Mouse (Mus musculus): ENCODE results near the gene Zc3h7a.
A peak's percentile ranks its signal among the peaks of the same experiment; 100 is the strongest.

Gene Zc3h7a

GRCm38 (mm10) chr16:11143706-11144483 lies 32.3 kb downstream of the Zc3h7a start:
- peak; percentile 97 to 100 for DNase-seq

- peak; percentile 100 for DNase-seq
Observed at GRCm38 (mm10) chr16:11134348-11135344, 41.5 kb downstream of the Zc3h7a start, which contains the start of gene Txndc11. Gene Txndc11, minus strand, starts transcription at chr16:11134650.

- DNase-seq: no peak
Observed at GRCm38 (mm10) chr16:11133476-11134347, 42.5 kb downstream of the Zc3h7a start.

- DNase-seq: no peak
Observed at GRCm38 (mm10) chr16:11132839-11133238, 43.4 kb downstream of the Zc3h7a start.

GRCm38 (mm10) chr16:11128301-11128700 lies 47.9 kb downstream of the Zc3h7a start:
- peak; percentile 68 to 71 for DNase-seq

- DNase-seq: peak in 1 of 2 experiments; percentile 22
Observed at GRCm38 (mm10) chr16:11125371-11125770, 50.8 kb downstream of the Zc3h7a start.

- no peak for DNase-seq
Observed at GRCm38 (mm10) chr16:11124110-11124509, 52.1 kb downstream of the Zc3h7a start.

GRCm38 (mm10) chr16:11122625-11123024 lies 53.6 kb downstream of the Zc3h7a start:
- DNase-seq: no peak

GRCm38 (mm10) chr16:11109198-11109740 lies 66.9 kb downstream of the Zc3h7a start:
- DNase-seq: peak; percentile 30 to 64

- no peak for DNase-seq
Observed at GRCm38 (mm10) chr16:11104905-11105304, 71.3 kb downstream of the Zc3h7a start.

GRCm38 (mm10) chr16:11097301-11097700 lies 78.9 kb downstream of the Zc3h7a start:
- DNase-seq: no peak

GRCm38 (mm10) chr16:11093717-11094386 lies 82.3 kb downstream of the Zc3h7a start:
- DNase-seq: no peak

- DNase-seq: no peak
Observed at GRCm38 (mm10) chr16:11092523-11092922, 83.7 kb downstream of the Zc3h7a start.

- DNase-seq: no peak
Observed at GRCm38 (mm10) chr16:11092061-11092460, 84.1 kb downstream of the Zc3h7a start.

GRCm38 (mm10) chr16:11090836-11091570 lies 85.2 kb downstream of the Zc3h7a start:
- no peak for DNase-seq

GRCm38 (mm10) chr16:11086856-11087588 lies 89.2 kb downstream of the Zc3h7a start:
- peak; percentile 74 to 82 for DNase-seq

Measured in cerebellum, postnatal 10 days (tissue).